Mouse (Mus musculus): ENCODE results near the gene Simc1.

GRCm38 (mm10) chr13:54490411-54490810 lies 13.2 kb upstream of the Simc1 start:
- TF ChIP-seq CTCF (IDR thresholded peaks at IDR 0.05; ENCODE audit: control insufficient read depth, insufficient read depth, low read length) (no peak), POLR2A (IDR thresholded peaks at IDR 0.05; ENCODE audit: borderline replicate concordance, control insufficient read depth, low read depth, low read length) (no peak)

Measured in bone marrow, adult 2 months (tissue).